Mouse (Mus musculus) MEL (cell line): ENCODE measurements around the gene Lhx5.

ENCODE experiments used
- BHLHE40 ChIP-seq: IDR thresholded peaks from 2 replicates; pipeline ENCODE4 v1.6.1; 2012; ENCODE audit warnings: low read depth, mild to moderate bottlenecking, inconsistent platforms, low read length, improper control_type of control experiment, borderline replicate concordance
- CHD2 ChIP-seq: IDR thresholded peaks from 2 replicates; pipeline ENCODE4 v1.6.1; 2011; ENCODE audit warnings: low read length, improper control_type of control experiment
- CTCF ChIP-seq, 3 experiments: IDR thresholded peaks in 2 of 3; conservative IDR thresholded peaks in 1 of 3; 2 replicates each; pipeline ENCODE4 v1.5.1; 2011 to 2012; ENCODE audit warnings: low read length in 3 of 3, low read depth in 2 of 3, mild to moderate bottlenecking in 2 of 3, improper control_type of control experiment in 1 of 3, inconsistent platforms in 1 of 3, mixed read lengths in 1 of 3, moderate library complexity in 1 of 3; ENCODE audit not compliant: control insufficient read depth in 1 of 3, insufficient read depth in 1 of 3, poor library complexity in 1 of 3, severe bottlenecking in 1 of 3
- ELF1 ChIP-seq: IDR thresholded peaks from 2 replicates; pipeline ENCODE4 v1.6.1; 2014; ENCODE audit warnings: low read depth, mild to moderate bottlenecking, inconsistent platforms, low read length, improper control_type of control experiment, moderate library complexity
- EP300 ChIP-seq, 2 experiments: IDR thresholded peaks; 2 replicates each; pipeline ENCODE4 v1.6.1; 2011; ENCODE audit warnings: improper control_type of control experiment in 2 of 2, low read length in 2 of 2, low read depth in 1 of 2, mild to moderate bottlenecking in 1 of 2
- GATA1 ChIP-seq: IDR thresholded peaks from 2 replicates; pipeline ENCODE4 v1.6.1; 2011; ENCODE audit warnings: low read depth, low read length, improper control_type of control experiment
- MAFK ChIP-seq: IDR thresholded peaks from 2 replicates; pipeline ENCODE4 v1.6.1; 2011; ENCODE audit warnings: low read depth, mild to moderate bottlenecking, low read length, improper control_type of control experiment, borderline replicate concordance
- POLR2A ChIP-seq, 2 experiments: IDR thresholded peaks; 2 replicates each; pipeline ENCODE4 v1.6.1; 2011 to 2012; ENCODE audit warnings: low read length in 2 of 2, mild to moderate bottlenecking in 2 of 2, control low read depth in 1 of 2, improper control_type of control experiment in 1 of 2, low read depth in 1 of 2, moderate library complexity in 1 of 2; ENCODE audit not compliant: control insufficient read depth in 1 of 2, insufficient read depth in 1 of 2, poor library complexity in 1 of 2
- POLR2AphosphoS5 ChIP-seq: IDR thresholded peaks from 2 replicates; pipeline ENCODE4 v1.6.1; 2012; ENCODE audit warnings: low read depth, borderline replicate concordance, mild to moderate bottlenecking, inconsistent platforms, low read length, moderate library complexity, mixed read lengths
- SMC3 ChIP-seq: IDR thresholded peaks from 2 replicates; pipeline ENCODE4 v1.6.1; 2011; ENCODE audit warnings: low read depth, low read length, improper control_type of control experiment
- TAL1 ChIP-seq: IDR thresholded peaks from 2 replicates; pipeline ENCODE4 v1.6.1; 2012; ENCODE audit warnings: mild to moderate bottlenecking, inconsistent platforms, low read length, moderate library complexity, mixed read lengths
- ZC3H11A ChIP-seq: IDR thresholded peaks from 2 replicates; pipeline ENCODE4 v1.6.1; 2012; ENCODE audit warnings: low read depth, mild to moderate bottlenecking, inconsistent platforms, low read length, improper control_type of control experiment
- ZKSCAN1 ChIP-seq: IDR thresholded peaks from 2 replicates; pipeline ENCODE4 v1.6.1; 2012; ENCODE audit warnings: low read depth, mild to moderate bottlenecking, inconsistent platforms, low read length, improper control_type of control experiment, moderate library complexity
- ZNF384 ChIP-seq: IDR thresholded peaks from 2 replicates; pipeline ENCODE4 v1.6.1; 2012; ENCODE audit warnings: low read depth, mild to moderate bottlenecking, inconsistent platforms, low read length, improper control_type of control experiment

DNA sequence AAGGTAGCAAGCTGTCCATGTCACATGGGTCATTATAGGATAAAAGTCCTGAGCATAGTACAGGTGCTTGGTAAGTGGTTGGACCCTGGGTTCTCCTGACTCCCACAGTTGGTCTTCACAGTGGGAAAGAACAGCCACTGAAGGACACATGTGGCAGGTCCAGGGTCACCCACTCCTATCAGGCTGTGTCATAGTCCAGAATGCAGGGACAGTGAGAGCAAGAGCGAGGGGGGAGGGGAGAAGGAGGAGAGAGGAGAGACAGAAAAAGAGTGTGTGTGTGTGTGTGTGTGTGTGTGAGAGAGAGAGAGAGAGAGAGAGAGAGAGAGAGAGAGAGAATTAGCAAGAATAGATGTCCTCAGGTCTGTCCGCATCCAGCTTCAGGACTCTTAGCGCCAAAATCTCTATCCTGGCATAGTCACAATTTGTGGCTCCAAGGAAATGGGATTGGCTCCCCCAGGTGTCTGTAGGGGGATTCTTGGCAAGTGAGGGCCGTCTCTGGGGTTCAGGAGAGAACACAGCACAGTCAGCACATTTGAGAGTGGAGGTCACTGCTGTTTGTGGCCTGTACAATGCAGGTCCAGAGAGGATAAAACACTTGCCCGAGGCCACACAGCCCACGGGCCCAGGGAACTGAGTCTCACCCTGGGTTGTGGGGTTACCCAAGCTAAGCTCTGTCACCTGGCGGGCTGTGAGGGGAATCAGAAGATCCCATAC, 25.5 kb downstream of the Lhx5 start:
- TF ChIP-seq MAFK (no peak), CTCF (IDR thresholded peaks at IDR 0.05 in 2 of 3, conservative IDR thresholded peaks at IDR 0.05 in 1 of 3; ENCODE audit: control insufficient read depth in 1 of 3, insufficient read depth in 1 of 3, low read depth in 2 of 3, low read length in 3 of 3, poor library complexity in 1 of 3, severe bottlenecking in 1 of 3) (no peak), ZC3H11A (no peak), TAL1 (no peak), CHD2 (no peak), POLR2A (IDR thresholded peaks at IDR 0.05; ENCODE audit: control insufficient read depth in 1 of 2, insufficient read depth in 1 of 2, low read depth in 1 of 2, low read length in 2 of 2, poor library complexity in 1 of 2) (no peak), ZNF384 (no peak), POLR2AphosphoS5 (no peak), SMC3 (no peak), ELF1 (no peak), GATA1 (no peak), EP300 (IDR thresholded peaks at IDR 0.05; ENCODE audit: low read depth in 1 of 2, low read length in 2 of 2) (no peak), ZKSCAN1 (no peak), BHLHE40 (no peak)
